Mouse (Mus musculus) forebrain, embryonic 15.5 days (tissue): ENCODE data around the gene Man2a2. TPM values are rescaled to one million over a fixed set of nuclear protein-coding genes. Genes with fewer than 3 reads are reported as not detected.
A peak's percentile ranks its signal among the peaks of the same experiment; 100 is the strongest.
"Not testable (repeated sequence)": the region's sequence is repeated elsewhere in the genome, so short reads cannot be mapped to it uniquely, and the experiment has no call there.

ENCODE experiments used
- ATAC-seq: fragments of 200-750 bp; cut with Nextera tagmentation; replicated peaks from 2 replicates; pipeline ENCODE4 v1.8.0; 2017; ENCODE audit warnings: mild to moderate bottlenecking, moderate TSS enrichment, moderate library complexity
- H3K27ac ChIP-seq: fragments of 300-500 bp; sonication (generic); replicated peaks from 2 replicates; pipeline ENCODE4 v1.5.1; 2015; ENCODE audit warnings: mild to moderate bottlenecking, inconsistent platforms
- H3K27me3 ChIP-seq: fragments of 300-500 bp; sonication (generic); 2 replicates; pipeline ENCODE4 v1.6.1; 2015; ENCODE audit warnings: inconsistent platforms
- H3K36me3 ChIP-seq: fragments of 300-500 bp; sonication (generic); 2 replicates; pipeline ENCODE4 v1.6.1; 2015; ENCODE audit warnings: mild to moderate bottlenecking, inconsistent platforms
- H3K4me1 ChIP-seq: fragments of 300-500 bp; sonication (generic); 2 replicates; pipeline ENCODE4 v1.6.1; 2015; ENCODE audit warnings: inconsistent platforms
- H3K4me2 ChIP-seq: fragments of 300-500 bp; sonication (generic); replicated peaks from 2 replicates; pipeline ENCODE4 v1.6.1; 2015; ENCODE audit warnings: mild to moderate bottlenecking, inconsistent platforms
- H3K4me3 ChIP-seq: fragments of 300-500 bp; sonication (generic); 2 replicates; pipeline ENCODE4 v1.5.1; 2015; ENCODE audit warnings: mild to moderate bottlenecking, inconsistent platforms
- H3K9ac ChIP-seq: fragments of 300-500 bp; sonication (generic); replicated peaks from 2 replicates; pipeline ENCODE4 v1.6.1; 2015; ENCODE audit warnings: mild to moderate bottlenecking, inconsistent platforms
- H3K9me3 ChIP-seq: fragments of 300-500 bp; sonication (generic); 2 replicates; pipeline ENCODE4 v1.6.1; 2016; ENCODE audit warnings: inconsistent platforms
- WGBS: fragments of 180-500 bp; shearing (Covaris S2); methylation state at CpG from one replicate; pipeline ENCODE4 v1.1.7; 2015; ENCODE audit warnings: mixed read lengths; 5-methylcytosine and 5-hydroxymethylcytosine counted together
- polyA plus RNA-seq: library from polyadenylated mRNA; unstranded; fragments of >200 nt; fragmentation: Nextera tagmentation; extraction: Ambion mirVana; gene quantifications from 2 replicates; pipeline ENCODE4 v1.2.1, GENCODE M21; 2015

The Man2a2 gene
- polyA plus RNA-seq, 1 experiment from 2014 or later, result 19.2 TPM

- no peak overlapping the region for H3K4me2 ChIP-seq
- no peaks in the 10 kb centered on the region for H3K9me3 ChIP-seq
- no peaks in the 10 kb centered on the region for H3K27me3 ChIP-seq
- H3K27ac ChIP-seq, result no peak overlapping the region
- ATAC-seq, result no peak
- 88% methylated on average over 9 of the region's 9 CpGs for WGBS
- H3K4me1 ChIP-seq, result peaks cover 31% of the 10 kb centered on the region
- no peak overlapping the region for H3K4me3 ChIP-seq
- H3K36me3 ChIP-seq, result peaks cover 36% of the 10 kb centered on the region
- no peak overlapping the region for H3K9ac ChIP-seq
Observed at GRCm38 (mm10) chr7:80397986-80398385, 26.8 kb upstream of the Man2a2 start.

- not testable (repeated sequence) for H3K27ac ChIP-seq, H3K9ac ChIP-seq, H3K4me3 ChIP-seq, H3K27me3 ChIP-seq, ATAC-seq, H3K9me3 ChIP-seq, H3K4me2 ChIP-seq
- peaks cover 25% of the 10 kb centered on the region for H3K4me1 ChIP-seq
- 93% methylated on average over 4 of the region's 4 CpGs for WGBS
- peaks cover 52% of the 10 kb centered on the region for H3K36me3 ChIP-seq
Observed at GRCm38 (mm10) chr7:80396427-80396826, 25.3 kb upstream of the Man2a2 start.

GRCm38 (mm10) chr7:80394600-80394999 is 23.4 kb upstream of the Man2a2 start:
- Histone ChIP-seq H3K9me3 (no peaks in the 10 kb centered on the region), H3K4me2 (no peak overlapping the region), H3K4me3 (no peak overlapping the region), H3K27me3 (no peaks in the 10 kb centered on the region), H3K9ac (no peak overlapping the region), H3K27ac (no peak overlapping the region), H3K4me1 (peaks cover 6% of the 10 kb centered on the region; the same call in 1 of the 2 replicates), H3K36me3 (peaks cover 68% of the 10 kb centered on the region)
- no peak for ATAC-seq
- 95% methylated on average over 4 of the region's 4 CpGs for WGBS

GRCm38 (mm10) chr7:80392119-80392518 is 20.9 kb upstream of the Man2a2 start:
- Histone ChIP-seq H3K4me2 (no peak overlapping the region), H3K9ac (no peak overlapping the region), H3K4me3 (no peak overlapping the region), H3K4me1 (peaks cover 9% of the 10 kb centered on the region; the same call in 1 of the 2 replicates), H3K36me3 (peaks cover 64% of the 10 kb centered on the region), H3K27me3 (peaks cover 12% of the 10 kb centered on the region), H3K9me3 (no peaks in the 10 kb centered on the region), H3K27ac (no peak overlapping the region)
- no peak for ATAC-seq
- WGBS, result 95% methylated on average over 15 of the region's 15 CpGs

GRCm38 (mm10) chr7:80387633-80388543 is 16.7 kb upstream of the Man2a2 start, which contains the start of gene Fes:
Gene Fes (minus strand): TSS chr7:80387946.
- WGBS, result 12% methylated on average over 33 of the region's 33 CpGs
- Histone ChIP-seq H3K9me3 (no peaks in the 10 kb centered on the region), H3K4me3 (0 out of 2 replicates have a peak within 1 kb of the TSS, but pooled peaks have one; percentile 10), H3K4me1 (peaks cover 14% of the 10 kb centered on the region; the same call in 1 of the 2 replicates), H3K9ac (0 out of 2 replicates have a peak within 1 kb of the TSS, but pooled peaks have one; percentile 19), H3K27me3 (peaks cover 20% of the 10 kb centered on the region), H3K36me3 (peaks cover 31% of the 10 kb centered on the region), H3K4me2 (no peak within 1 kb of the TSS; the same call in 1 of the 2 replicates), H3K27ac (no peak within 1 kb of the TSS; the same call in 1 of the 2 replicates)
- ATAC-seq, result no peak; the same call in 1 of the 2 replicates

GRCm38 (mm10) chr7:80387033-80387632 is 16.0 kb upstream of the Man2a2 start:
- Histone ChIP-seq H3K4me2 (no peak overlapping the region; the same call in 1 of the 2 replicates), H3K27ac (no peak overlapping the region), H3K4me1 (peaks cover 14% of the 10 kb centered on the region; the same call in 1 of the 2 replicates), H3K4me3 (no peak overlapping the region), H3K9ac (no peak overlapping the region), H3K27me3 (peaks cover 20% of the 10 kb centered on the region), H3K36me3 (peaks cover 23% of the 10 kb centered on the region), H3K9me3 (no peaks in the 10 kb centered on the region)
- ATAC-seq, result no peak
- whole genome bisulfite sequencing, result 29% methylated on average over 17 of the region's 17 CpGs

- peak; percentile 73 for ATAC-seq
- Histone ChIP-seq H3K4me3 (no peak overlapping the region), H3K4me2 (no peak overlapping the region), H3K4me1 (peaks cover 14% of the 10 kb centered on the region; the same call in 1 of the 2 replicates), H3K9me3 (no peaks in the 10 kb centered on the region), H3K36me3 (peaks cover 16% of the 10 kb centered on the region), H3K27me3 (peaks cover 20% of the 10 kb centered on the region), H3K9ac (no peak overlapping the region), H3K27ac (no peak overlapping the region)
- WGBS, result 36% methylated on average over 18 of the region's 18 CpGs
Observed at GRCm38 (mm10) chr7:80386235-80386930, 15.2 kb upstream of the Man2a2 start.

- Histone ChIP-seq H3K4me3 (no peak overlapping the region), H3K27me3 (peaks cover 16% of the 10 kb centered on the region), H3K4me1 (peaks cover 11% of the 10 kb centered on the region; the same call in 1 of the 2 replicates), H3K9ac (no peak overlapping the region), H3K27ac (no peak overlapping the region), H3K9me3 (no peaks in the 10 kb centered on the region), H3K4me2 (no peak overlapping the region), H3K36me3 (no peaks in the 10 kb centered on the region)
- WGBS, result 70% methylated on average over 11 of the region's 11 CpGs
- ATAC-seq, result no peak
Observed at GRCm38 (mm10) chr7:80382919-80383318, 11.7 kb upstream of the Man2a2 start.

GRCm38 (mm10) chr7:80379531-80379930 is 8.4 kb upstream of the Man2a2 start:
- 65% methylated on average over 13 of the region's 13 CpGs for WGBS

GRCm38 (mm10) chr7:80377471-80377870 is 6.3 kb upstream of the Man2a2 start:
- H3K36me3 ChIP-seq, result no peaks in the 10 kb centered on the region
- no peak for ATAC-seq
- 38% methylated on average over 6 of the region's 6 CpGs for WGBS
- no peaks in the 10 kb centered on the region for H3K9me3 ChIP-seq
- H3K27me3 ChIP-seq, result no peaks in the 10 kb centered on the region
- H3K4me2 ChIP-seq, result no peak overlapping the region
- no peak overlapping the region for H3K4me3 ChIP-seq
- H3K9ac ChIP-seq, result no peak overlapping the region
- H3K4me1 ChIP-seq, result no peaks in the 10 kb centered on the region
- no peak overlapping the region for H3K27ac ChIP-seq

More at GRCm38 (mm10) chr7:80379531-80379930, 8.4 kb upstream of the Man2a2 start:
- Histone ChIP-seq H3K27ac (no peak overlapping the region), H3K9me3 (no peaks in the 10 kb centered on the region), H3K9ac (no peak overlapping the region), H3K4me1 (no peaks in the 10 kb centered on the region), H3K27me3 (no peaks in the 10 kb centered on the region), H3K4me3 (no peak overlapping the region), H3K4me2 (no peak overlapping the region), H3K36me3 (no peaks in the 10 kb centered on the region)
- no peak for ATAC-seq

GRCm38 (mm10) chr7:80376192-80376591 is 5.0 kb upstream of the Man2a2 start:
- no peaks in the 10 kb centered on the region for H3K4me1 ChIP-seq
- ATAC-seq, result no peak
- no peak overlapping the region for H3K9ac ChIP-seq
- H3K9me3 ChIP-seq, result no peaks in the 10 kb centered on the region
- H3K27me3 ChIP-seq, result no peaks in the 10 kb centered on the region
- H3K4me2 ChIP-seq, result no peak overlapping the region
- H3K4me3 ChIP-seq, result no peak overlapping the region
- 74% methylated on average over 10 of the region's 10 CpGs for WGBS
- H3K27ac ChIP-seq, result no peak overlapping the region
- no peaks in the 10 kb centered on the region for H3K36me3 ChIP-seq
